Mouse (Mus musculus): ENCODE results near the gene Togaram2. TPM values are rescaled to one million over a fixed set of nuclear protein-coding genes. Genes with fewer than 3 reads are reported as not detected.
"Not testable (repeated sequence)": the region's sequence is repeated elsewhere in the genome, so short reads cannot be mapped to it uniquely, and the experiment has no call there.

Togaram2 gene
- total RNA-seq, 2 experiments from 2014 or later = not detected

DNA sequence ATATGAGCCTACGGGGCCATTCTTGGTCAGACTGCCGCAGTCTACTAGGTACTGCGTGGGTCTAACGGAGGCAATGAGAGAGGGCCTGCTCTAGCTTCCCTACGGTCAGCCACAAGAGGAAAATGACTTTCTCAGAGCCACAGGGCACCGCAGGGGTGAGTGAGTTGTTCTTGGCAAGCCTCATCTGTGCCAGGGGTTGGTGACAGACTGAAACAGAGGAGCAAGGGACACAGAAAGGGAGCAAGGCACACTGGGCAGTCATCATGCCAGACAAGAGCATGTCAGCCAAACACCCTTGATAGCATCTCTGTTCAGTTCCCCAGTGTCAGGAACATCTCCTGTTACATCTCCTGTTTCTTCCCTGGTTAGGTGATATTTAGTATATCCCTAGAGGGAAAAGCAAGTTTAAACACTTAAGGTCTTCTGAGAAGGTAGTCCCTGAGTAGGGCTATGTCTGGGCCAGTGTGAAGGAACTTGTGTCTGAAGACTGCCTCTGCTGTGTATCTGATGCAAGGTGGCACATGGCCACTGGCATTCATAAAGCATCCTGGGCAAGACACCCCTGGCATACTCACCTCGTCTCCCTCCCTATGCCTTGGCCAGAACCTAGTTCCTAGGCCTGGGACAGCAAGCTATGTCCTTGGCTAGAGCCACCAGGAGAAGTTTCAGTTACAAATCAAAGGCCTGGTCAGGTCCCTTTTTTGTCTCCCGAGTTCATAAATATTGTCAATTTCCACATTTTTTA, 45.0 kb downstream of the Togaram2 start:
- no peak for ATAC-seq (replicated peaks; ENCODE audit: low FRiP score, poor library complexity, severe bottlenecking)

DNA sequence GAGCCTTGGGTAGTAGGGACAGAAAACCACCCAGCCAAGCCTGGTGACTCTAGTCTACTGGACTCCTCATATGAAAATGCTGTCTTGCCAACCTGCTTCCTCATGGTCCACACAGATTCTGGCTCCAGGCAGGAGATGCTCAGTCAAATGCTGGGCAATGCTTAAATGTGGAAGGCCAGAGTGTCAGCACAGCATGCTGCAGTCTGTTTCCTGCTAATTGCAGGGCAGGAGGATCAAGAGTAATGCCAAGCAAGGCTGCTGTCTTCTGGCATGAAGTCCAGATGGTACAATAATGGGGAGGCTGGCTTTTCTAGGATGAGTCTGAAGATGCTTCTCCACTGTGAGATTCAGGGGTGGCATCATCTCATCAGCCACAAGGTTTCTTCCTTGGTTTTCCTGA, 47.4 kb downstream of the Togaram2 start:
- no peak for ATAC-seq (replicated peaks; ENCODE audit: low FRiP score, poor library complexity, severe bottlenecking)

DNA sequence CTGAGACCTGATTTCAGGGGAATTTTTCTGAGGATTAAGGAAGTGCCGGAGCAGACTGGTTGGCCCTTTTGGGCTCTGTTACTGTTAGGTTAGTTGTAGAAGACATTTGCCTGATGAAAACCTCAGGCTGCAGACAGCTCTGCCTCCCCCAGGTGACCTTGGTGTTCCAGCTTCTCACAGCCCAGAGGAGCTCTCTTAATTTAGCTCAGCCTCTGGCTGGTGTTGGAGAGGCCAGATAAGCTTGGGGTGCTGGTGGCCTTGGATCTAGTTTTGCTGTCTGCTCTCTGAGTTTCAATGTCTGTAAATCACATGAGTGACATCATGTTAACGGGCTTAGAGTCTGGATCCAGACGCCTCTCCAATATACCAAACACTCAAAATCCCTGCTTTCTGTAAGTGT, 48.0 kb downstream of the Togaram2 start:
- no peak for ATAC-seq (replicated peaks; ENCODE audit: low FRiP score, poor library complexity, severe bottlenecking)

DNA sequence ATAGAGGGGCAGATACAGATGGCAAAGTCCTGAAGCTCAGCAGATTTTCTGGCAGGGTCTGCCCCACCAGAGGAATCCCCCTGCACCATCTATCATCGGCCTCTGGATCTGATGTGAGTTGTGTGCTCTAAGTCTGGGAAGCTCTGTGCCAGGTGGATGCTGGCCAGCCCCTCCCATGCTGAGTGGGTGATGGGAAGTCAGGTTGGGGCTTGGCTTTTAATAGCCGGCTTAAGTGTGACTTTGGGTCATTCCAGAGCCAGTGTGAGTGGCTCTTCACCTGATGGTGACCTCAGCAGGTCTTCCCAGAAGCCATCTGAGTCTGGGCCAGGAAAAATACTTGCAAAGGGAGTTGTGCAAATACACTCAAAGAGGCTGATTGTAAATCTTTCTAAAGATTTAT, 57.6 kb downstream of the Togaram2 start:
- ATAC-seq (replicated peaks; ENCODE audit: low FRiP score, poor library complexity, severe bottlenecking) = no peak

DNA sequence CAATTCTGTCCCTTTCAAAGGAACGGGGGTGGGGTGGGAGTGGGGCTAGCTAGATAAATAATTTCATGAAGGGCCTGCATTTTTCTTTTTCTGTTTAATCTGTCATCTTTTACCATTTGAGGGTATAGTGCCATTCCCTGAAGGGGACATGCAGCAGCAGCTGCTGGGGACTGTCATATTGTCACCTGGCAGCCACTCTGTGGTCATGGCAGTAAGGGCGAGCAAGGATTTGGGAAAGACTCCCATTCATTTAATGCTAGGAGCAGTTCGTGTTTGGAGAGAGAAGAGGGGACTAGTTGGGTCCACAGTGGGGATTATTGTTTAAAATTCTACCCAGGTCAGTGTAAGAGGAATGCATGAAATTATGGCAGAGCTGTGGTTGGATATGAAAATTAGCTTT, 63.4 kb downstream of the Togaram2 start:
- ATAC-seq (replicated peaks; ENCODE audit: low FRiP score, poor library complexity, severe bottlenecking) = no peak

DNA sequence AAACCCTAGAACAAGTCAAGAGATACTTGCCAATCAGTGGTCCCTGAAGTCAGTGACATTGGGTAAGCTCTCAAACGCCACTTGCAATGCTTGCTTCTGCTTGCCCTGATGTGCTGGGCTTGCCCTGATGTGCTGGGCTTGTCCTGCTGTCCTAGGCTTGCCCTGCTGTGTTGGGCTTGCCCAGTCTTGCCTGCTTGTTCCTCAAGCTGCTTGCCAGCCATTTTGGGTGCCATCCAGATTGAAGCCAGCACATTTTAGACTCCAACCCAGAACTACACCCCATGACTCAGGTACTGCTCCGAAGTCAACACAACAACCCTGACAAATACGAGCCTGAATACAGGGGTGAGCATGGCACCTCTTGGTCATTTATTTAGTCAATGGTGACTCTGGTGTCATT, 69.1 kb downstream of the Togaram2 start:
- no peak for ATAC-seq (replicated peaks; ENCODE audit: low FRiP score, poor library complexity, severe bottlenecking)

DNA sequence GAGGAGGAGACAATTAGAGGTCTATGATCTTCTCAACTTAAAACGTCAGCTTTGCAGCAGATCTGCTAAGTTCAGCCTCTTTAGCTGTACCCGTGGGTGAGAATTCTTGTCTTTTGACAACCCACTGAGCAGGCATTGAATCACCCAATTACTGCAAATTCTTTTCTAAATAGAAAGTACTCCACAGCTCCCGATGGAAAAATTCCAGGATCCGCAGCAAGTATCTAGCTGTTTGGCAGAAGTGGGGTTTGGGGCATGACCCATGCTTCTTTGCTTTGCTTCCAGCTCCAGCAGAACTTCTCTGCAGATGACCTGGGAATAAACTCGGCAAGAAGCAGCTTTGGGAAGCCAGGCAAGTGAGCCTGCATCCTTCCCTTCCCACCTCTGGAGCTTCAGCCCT, 69.9 kb downstream of the Togaram2 start:
- no peak for ATAC-seq (replicated peaks; ENCODE audit: low FRiP score, poor library complexity, severe bottlenecking)

DNA sequence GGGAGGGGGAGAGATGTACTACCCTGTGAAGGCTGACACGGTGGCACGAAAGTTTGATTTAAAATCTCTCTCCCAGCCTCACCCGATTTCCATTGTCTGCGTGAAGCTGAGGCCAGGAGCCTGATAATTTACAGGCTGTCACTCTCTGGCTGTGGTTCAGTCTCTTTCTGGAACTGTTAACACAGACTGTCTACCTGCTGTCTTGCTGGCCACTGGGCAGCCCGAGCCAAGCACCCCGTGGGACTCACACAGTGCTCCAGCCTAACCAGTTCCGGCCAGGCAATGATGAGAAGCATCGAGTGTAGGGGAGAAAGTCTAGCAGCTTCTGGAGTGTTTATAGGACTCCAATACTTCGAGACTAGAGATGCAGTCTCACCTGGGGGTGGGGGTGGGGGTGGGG, 73.1 kb downstream of the Togaram2 start:
- no peak for ATAC-seq (replicated peaks; ENCODE audit: low FRiP score, poor library complexity, severe bottlenecking)

DNA sequence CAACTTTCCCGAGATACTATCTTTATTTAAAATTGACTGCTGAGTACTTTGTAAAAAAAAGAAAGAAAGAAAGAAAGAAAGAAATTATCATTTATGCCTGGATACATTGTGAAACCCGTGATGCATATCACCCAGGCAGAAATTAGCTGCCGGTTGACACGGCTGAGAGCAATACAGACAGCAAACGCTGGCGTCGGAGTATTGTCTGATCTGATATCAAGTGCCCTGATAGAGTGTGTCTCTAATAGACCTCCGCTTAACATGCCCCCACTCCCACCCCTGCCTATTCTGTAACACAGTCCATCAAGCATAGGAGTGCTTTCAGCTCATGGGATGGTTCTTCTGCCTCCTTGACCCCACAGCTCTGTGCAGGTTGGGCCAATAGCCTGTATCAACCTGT, 74.5 kb downstream of the Togaram2 start:
- ATAC-seq (replicated peaks; ENCODE audit: low FRiP score, poor library complexity, severe bottlenecking) = no peak

DNA sequence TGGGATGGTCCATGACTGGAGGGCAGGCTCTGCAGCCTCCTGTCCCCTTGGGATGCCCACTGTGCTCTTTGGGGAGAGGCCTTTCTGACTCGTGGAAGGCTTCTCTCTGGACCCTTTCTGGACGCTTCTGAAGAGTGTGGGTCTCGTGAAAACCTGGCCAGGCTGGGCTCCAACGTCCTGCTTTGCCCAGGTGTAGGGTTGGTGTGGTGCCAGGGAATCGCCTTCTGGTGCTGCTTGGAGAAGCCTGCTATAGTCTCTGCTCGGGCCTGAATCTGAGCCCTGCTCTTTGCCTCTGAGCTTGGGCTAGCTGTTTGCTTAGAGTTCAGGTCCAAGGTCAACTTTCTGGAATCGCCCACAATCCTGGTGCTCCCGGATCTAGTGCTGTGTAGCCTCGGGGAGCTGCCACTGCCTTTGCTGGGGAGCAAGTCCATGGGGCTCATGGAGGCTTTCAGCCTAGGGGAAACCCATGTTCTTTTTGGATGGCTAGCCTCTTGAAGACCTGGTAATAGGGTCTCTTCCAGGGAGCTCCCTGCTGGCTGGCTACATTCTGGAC, 76.6 kb downstream of the Togaram2 start:
- ATAC-seq (replicated peaks; ENCODE audit: low FRiP score, poor library complexity, severe bottlenecking) = no peak

DNA sequence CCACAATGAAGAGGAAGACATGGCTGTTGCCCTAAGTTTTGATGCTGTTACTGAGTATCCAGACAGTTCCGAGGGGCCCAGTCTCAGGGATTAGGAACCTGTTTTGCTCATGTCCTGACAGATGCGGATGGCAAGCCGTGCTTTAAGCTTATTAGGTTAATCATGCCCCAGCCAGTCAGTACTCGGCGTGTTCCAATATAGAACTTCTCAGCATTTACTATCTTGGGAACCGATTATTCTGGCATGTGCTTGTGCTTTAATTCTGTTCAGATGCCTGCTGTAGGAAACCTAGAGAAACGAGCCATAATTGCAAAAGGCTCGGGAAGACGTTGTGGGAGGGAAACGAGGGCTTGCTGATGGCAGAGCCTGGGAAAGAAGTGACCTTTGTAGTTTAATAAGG, 79.8 kb downstream of the Togaram2 start, which contains the start of gene Pcare:
Pcare (minus strand) TSS at position 64 of the 400 bp plus-strand sequence.
- ATAC-seq (replicated peaks; ENCODE audit: low FRiP score, poor library complexity, severe bottlenecking) = no peak

DNA sequence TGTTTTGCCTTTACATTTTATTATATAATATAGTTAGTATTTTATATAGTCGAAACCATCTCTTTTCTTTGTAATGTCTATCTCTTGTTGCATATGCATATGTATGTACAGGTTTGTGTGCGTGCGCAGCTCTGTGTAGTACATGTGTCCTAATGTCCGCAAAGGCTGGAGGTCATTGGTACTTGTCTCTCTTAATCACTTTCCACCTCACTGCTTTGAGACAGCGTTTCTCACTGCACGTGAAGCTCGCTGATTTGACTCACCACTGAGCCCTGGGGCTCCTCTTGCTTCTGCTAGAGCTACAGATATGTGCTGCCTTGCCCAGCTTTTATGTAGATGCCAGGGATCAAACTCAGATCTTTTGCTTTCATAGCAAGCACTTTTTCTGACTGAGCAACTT, 87.5 kb downstream of the Togaram2 start:
- ATAC-seq (replicated peaks; ENCODE audit: low FRiP score, poor library complexity, severe bottlenecking) = no peak

DNA sequence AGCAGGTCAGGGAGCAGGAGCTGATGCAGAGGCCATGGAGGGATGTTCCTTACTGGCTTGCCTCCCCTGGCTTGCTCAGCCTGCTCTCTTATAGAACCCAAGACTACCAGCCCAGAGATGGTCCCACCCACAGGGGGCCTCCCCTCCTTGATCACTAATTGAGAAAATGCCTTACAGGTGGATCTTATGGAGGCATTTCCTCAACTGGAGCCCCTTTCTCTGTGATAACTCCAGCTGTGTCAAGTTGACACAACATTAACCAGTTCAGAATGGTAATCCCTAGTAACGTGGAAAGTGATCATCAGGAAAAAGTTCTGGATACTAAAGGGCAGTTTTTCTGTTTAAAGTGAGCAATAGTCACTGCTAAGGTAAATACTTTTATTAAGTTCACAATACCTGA, 95.1 kb downstream of the Togaram2 start, which contains the start of gene Clip4:
Clip4 (plus strand) TSS at position 301 of the 400 bp plus-strand sequence.
- not testable (repeated sequence) for ATAC-seq (replicated peaks; ENCODE audit: low FRiP score, poor library complexity, severe bottlenecking)

DNA sequence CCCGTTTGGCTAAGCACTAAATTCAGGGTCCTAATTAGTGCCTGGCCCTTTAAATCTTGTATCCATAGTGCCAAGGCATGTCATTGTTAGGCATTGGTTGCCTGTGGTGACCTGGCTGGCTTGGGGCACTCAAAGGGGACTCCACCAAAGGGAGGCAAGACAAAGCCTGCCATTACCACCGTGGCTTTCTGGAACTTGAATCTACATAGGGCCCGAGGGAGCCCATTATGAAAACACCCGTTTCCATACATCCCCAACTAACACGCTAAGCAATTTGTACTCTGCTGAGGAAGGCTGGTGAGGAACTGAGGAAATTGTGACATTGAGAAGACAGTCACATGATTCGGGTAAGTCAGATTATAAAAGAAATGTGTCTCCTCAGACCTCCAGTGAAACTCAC, 96.5 kb downstream of the Togaram2 start:
- ATAC-seq (replicated peaks; ENCODE audit: low FRiP score, poor library complexity, severe bottlenecking) = no peak

DNA sequence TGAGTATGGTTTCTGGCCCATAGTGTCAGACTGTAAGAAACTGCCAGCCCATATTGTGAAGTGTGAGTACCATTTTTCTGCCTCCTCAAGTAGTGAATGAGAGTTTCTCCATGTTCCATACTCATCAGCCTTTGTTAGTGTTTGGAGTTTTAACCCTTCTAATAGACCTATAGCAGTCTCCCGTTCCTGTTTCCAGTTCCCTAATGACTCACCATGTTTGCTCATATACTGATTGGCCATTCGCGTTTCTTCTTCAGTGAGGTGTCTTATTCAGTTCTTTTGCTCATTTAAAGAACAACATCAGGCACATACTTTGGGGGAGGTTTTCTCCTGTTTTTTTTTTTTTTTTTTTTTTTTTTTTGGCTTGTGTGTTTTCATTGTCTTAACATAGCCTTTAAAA, 97.6 kb downstream of the Togaram2 start:
- no peak for ATAC-seq (replicated peaks; ENCODE audit: low FRiP score, poor library complexity, severe bottlenecking)

DNA sequence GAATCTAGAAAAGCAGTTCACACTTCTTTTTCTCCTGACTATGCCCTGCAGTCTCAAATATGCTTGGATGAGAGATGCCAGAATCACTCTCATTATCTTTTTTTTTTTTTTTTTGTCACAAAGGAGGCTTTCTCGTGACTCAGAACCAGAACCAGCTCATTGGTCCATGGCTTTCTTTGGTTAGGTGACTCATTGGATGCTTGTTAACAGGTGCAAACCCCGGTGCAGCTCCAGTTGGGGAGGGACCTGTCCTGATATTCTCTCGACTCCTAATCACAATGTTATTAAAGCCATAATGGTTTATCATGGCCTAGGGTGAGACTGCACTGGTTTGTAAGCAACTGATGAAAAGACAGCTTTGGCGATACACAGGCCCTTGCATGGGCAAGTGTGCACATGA, 101.1 kb downstream of the Togaram2 start:
- no peak for ATAC-seq (replicated peaks; ENCODE audit: low FRiP score, poor library complexity, severe bottlenecking)

DNA sequence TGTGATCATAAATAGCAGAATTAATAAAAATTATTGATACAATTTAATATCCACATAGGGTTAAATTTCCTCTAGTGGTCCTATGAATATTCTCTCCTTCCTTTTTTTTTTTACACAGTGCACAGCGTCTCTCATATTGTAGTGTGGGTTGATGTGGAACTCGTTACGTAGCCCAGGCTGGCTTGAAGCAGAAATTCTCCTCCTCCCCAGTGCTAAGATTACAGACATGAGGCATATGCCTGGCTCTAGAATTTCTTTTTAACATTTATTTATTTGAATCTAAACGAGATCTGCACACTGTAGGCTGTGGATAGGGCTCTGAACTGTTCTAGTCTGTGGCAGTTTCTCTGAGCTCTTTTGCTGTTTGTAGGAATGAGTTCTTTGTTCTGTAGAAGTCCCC, 102.2 kb downstream of the Togaram2 start:
- ATAC-seq (replicated peaks; ENCODE audit: low FRiP score, poor library complexity, severe bottlenecking) = no peak

DNA sequence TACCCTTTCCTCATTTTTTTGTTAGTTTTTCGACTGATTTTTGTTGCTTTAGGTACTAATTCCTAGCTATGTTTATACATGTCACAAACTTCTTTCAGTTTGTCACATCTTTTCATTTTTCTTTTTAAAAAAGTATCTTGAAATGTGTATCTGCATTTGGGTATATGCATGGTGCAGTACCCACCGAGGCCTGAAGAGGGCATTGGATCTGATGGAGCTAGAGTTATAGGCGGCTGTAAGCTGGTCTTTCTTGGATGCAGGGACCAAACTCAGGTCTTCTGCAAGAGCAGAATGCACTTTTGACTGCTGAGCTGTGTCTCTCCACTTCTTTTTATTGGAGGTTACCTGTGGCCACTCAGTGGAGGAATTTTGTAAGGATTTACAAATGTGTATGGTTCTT, 105.6 kb downstream of the Togaram2 start:
- ATAC-seq (replicated peaks; ENCODE audit: low FRiP score, poor library complexity, severe bottlenecking) = no peak

Data from erythroblast, adult 5-6 weeks (primary cell).